Mouse (Mus musculus) testis, adult 10 weeks (tissue): Measurements from ENCODE around the gene Fcor. TPM values are rescaled to one million over a fixed set of nuclear protein-coding genes. Genes with fewer than 3 reads are reported as not detected.

Source experiments
- polyA plus RNA-seq: library from polyadenylated mRNA; stranded (reverse); fragments of 350-450 nt; fragmentation: Illumina TruSeq; extraction: RNeasy Lipid Tissue Mini Kit (QIAGEN cat#74804); gene quantifications from one replicate; pipeline ENCODE4 v1.2.3, GENCODE M21; 2014; ENCODE audit warnings: low read depth, low replicate concordance

The Fcor gene
- polyA plus RNA-seq, result not detected

DNA sequence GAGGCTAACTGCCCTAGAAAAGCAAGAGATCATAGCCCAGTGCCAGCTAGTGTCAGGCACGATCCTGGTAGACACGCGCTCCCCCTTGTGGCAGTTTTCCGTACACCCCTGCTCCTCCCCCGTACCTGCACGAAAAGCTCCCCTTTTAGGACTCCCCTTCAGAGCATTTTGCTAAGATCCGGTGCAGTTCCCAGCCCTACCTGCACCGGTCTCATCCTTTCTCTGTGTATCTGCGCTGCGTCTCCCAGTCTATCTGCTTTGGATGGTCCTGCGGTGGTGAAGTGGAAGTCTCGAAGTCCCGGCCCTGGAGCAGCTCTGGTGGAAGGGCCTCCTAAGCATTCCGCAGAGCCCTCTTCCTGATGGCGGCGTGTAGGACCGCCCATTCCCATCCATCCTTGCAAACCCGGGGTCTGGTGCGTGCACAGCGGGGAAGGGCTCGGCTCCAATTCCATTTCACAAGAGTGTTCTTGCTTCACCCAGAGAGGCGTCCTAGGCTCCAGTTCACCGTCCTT, at the start of gene Fcor:
Gene Fcor (minus strand): TSS at position 383 of the 512 bp plus-strand sequence.

DNA sequence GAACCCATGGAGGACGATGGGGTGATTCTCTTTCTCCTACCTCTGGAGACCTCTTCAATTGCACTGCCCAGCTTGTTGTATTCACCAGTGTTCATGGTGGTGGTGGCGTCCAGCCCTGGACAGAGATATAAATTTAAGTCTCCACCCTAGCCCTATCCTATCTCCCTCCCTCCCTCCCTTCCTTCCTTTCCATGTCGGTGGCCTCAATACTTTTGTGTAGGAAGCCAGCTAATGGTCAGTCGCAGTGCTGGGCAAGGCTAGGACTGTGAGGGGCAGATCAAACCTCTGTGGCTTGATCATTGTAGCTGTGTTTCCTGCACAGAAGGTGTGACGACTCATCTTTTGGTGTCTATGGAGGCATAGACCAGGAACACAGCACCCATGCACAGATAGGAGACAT, 48.4 kb upstream of the Fcor start, which contains the start of gene Clec4g:
Gene Clec4g (minus strand): TSS at position 101 of the 400 bp plus-strand sequence.

DNA sequence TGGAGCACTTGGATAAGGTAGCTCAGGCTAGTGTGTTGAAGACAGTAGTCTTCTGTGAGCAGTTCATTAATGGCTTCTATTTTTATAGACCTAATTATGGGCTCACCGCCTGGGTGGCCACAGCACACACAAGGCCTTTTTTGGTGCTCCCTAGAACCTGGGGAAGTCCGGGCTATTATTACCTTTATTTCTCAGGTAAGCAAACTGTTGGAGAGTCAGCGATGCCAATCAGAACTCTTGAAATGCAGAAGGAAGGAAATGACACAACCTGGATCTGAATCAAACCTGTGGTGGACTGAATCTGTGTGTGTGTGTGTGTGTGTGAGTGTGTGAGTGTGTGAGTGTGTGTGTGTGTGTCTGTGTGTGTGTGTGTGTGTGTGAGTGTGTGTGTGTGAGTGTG, 22.0 kb upstream of the Fcor start, which contains the start of gene Fcer2a:
Gene Fcer2a (minus strand): TSS at position 55 of the 400 bp plus-strand sequence.

DNA sequence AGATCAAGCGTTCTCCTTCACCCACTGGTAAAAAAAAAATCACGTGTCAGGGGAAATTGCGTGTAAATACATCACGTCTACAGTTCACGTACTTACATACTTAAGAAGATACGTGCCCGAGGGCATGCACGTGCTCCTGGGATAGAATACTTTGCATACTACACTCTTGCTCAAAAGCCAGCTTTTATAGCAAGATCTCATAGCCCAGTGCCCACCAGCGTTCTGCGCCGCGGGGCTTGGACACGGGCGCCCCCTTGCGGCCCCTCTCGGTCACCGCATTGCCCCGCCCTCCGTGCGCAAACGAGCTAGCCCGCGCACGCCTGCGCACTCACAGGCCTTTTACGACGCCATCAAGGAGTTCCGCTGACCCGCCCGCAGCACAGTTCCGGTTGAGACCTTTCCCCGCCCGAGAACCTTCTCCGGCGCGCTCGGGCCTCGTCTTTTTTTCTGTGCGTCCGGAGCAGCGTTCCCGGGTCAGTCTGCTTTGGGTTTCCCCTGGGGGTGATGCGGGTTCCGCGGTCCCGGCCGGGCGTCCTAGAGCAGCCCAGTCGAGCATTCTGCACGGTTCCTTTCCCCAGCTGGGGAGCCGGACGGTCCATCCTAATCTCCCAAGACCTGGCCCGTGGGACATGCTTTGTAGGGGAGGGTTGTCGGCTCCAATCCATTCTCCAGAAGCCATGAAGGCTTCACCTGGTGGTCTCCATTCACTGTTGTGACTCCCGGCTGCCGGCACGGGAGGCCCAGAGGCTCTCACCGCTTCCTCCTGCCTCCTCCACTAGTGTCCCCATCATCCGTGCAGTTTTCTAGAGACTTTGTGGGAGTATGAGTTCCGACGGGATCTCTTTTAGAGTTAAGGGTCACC, 4.2 kb upstream of the Fcor start, which contains the start of gene Trappc5:
Gene Trappc5 (plus strand): TSS at position 169 of the 862 bp plus-strand sequence.

DNA sequence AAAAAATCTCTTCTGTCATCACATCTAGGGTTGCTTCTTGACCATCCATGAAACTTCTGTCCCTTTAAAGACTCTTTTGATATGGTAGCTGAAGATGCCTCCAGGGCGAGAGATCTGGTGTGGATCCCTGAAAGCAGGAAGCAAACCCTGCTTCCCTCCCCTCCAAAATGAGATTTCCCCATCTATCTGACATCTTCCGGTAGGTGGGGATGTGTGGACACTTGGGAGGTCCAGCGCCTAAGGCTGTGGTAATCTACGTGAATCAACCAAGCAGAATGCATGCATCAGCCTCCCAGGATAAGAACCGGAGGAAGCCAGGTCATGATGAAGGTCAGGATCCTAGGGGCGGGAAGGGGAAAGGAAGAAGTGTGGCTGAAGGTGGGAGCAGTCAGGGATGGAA, 6.7 kb downstream of the Fcor start, which contains the start of gene Mcemp1:
Gene Mcemp1 (plus strand): TSS at position 248 of the 400 bp plus-strand sequence.

DNA sequence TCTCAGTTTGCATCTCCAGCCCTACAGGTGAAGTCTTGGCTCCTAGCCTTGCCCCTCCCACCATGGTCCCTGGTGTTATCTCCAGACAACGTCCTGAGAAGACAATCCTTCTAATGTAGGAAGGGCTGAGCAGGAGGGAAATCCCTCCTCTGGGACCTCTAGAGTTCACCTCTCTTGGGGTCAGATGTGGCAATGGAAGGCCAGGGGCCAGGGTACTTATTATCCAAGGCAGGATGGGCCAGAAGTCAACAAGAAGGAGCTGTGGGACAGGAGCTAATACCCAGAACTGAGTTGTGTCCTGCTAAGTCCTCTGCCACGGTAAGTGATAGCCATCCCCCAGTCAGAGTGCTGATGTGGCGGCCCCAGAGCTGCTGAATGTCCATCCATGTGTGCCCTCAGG, 16.6 kb downstream of the Fcor start, which contains the start of gene Retn:
Gene Retn (plus strand): TSS at position 245 of the 400 bp plus-strand sequence.

DNA sequence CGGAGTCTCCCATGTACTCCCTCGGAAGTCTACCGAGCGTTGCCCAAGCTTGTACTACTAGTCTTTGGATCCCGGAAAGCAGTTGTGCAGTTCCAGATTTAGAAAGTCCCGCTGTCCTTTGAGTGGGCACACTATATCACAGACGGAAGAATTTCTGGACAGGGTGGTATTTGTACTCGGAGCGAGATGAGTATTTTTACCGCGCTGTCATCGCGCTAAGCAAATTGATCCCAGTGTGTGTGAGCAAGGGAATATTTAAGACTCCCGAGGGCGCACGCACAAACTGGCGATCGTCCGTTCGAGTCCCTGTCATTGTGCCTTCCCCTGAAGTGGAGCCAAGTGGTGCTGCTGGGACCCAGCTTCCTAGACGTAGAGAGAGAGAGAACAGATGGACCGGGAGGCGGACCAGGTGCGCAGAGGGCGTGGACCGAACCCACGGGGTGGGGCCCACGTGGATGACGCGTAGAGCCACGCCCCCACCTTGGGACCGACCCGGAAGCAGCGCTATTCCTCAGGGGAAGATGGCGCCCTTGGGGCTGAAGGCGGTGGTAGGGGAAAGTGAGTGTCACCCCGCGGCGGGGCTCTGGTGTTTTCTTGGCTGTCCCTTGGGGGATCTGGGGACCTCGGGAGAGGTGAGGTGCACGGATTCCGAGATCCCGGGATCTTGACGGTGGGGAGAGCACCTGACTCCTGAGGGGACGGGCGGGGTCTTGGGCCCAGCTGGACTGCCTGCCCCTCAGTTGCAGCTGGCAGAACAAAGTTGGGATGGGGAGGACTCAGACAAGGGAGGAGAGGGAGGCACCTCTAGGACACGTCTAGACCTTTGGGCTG, 41.3 kb downstream of the Fcor start, which contains the start of gene Stxbp2:
Gene Stxbp2 (plus strand): TSS at position 309 of the 831 bp plus-strand sequence.

DNA sequence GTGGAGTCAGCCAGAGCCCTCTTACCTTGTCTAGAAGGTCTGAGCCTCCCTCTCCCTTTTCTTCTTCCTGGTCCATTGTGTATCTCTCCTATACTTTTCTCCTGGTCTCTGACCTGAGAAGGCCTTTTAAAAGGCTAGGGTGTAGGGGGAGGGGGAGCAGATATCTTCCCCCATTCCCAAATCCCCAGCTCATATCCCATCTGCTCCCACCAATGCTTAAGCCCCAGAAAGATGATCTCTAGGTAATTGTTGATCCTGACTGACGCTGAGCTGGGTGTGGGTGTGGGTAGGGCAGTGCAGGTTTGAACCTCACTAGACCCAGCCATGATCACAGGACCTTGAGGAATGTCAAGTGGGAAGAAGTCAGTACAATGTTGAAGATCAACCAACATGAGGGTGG, 46.7 kb downstream of the Fcor start, which contains the start of gene Pcp2:
Gene Pcp2 (minus strand): TSS at position 101 of the 400 bp plus-strand sequence.

DNA sequence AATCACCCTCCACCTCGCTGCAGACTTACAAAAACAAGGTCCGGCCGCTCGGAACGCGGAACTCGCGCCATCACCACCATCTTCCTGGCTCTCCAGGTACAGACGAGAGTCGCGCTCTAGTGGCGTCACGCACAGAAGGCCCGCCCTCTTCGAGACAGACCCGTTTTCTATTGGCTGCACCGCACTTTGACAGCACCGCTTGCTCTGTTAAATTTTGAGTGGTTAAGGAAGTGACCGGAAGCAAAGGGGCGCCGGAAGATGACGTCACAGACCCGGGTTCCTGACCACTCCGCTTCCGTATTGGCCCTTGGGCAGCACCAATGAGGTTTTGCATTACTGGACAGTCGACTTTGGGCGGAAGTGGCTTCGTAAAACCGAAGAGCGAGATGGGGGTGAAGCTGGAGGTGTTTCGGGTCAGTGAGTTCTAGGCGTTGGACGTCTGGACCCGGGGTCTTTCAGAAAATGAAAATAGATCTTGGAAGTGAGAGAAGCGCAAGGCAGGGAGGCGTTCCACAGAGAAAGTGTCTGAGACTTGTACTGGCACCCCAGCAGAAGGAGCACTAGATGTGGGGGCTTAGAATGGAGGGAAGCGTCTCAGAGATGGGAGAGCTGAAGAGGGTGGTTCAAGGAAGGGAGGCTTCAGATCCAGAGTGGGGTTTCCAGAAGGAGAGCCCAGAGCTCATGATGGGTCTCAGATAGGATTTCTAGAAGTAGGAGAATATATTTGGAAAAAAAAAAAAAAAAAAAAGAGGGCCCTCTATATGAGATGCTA, 50.8 kb downstream of the Fcor start, which contains the start of the genes Xab2 and Pet100:
Gene Xab2 (minus strand): TSS at position 118 of the 772 bp plus-strand sequence.
Gene Pet100 (plus strand): TSS at position 350 of the 772 bp plus-strand sequence.

Other genes with a start within 250 kb of the Fcor start
- 3.4 TPM for gene Pex11g, start 204.7 kb downstream of the Fcor start, polyA plus RNA-seq
- 29.3 TPM for gene Tex45, start 201.5 kb downstream of the Fcor start, polyA plus RNA-seq
- gene Zfp358, start 179.2 kb downstream of the Fcor start, polyA plus RNA-seq, result 0.27 TPM
- 6.4 TPM for gene Mcoln1, start 171.9 kb downstream of the Fcor start, polyA plus RNA-seq
- 1.8 TPM for gene Pnpla6, start 157.0 kb downstream of the Fcor start, polyA plus RNA-seq
- not detected for gene C330021F23Rik, start 104.4 kb downstream of the Fcor start, polyA plus RNA-seq
- gene Camsap3, start 85.1 kb downstream of the Fcor start, polyA plus RNA-seq, result 2.1 TPM
- 1.1 TPM for gene Xab2, start 51.0 kb downstream of the Fcor start, polyA plus RNA-seq
- 37.0 TPM for gene Pet100, start 50.8 kb downstream of the Fcor start, polyA plus RNA-seq
- gene Pcp2, start 46.8 kb downstream of the Fcor start, polyA plus RNA-seq, result not detected
- 20.9 TPM for gene Stxbp2, start 41.4 kb downstream of the Fcor start, polyA plus RNA-seq
- 1.1 TPM for gene Retn, start 16.6 kb downstream of the Fcor start, polyA plus RNA-seq
- gene Mcemp1, start 6.6 kb downstream of the Fcor start, polyA plus RNA-seq, result not detected
- 3.2 TPM for gene Trappc5, start 3.9 kb upstream of the Fcor start, polyA plus RNA-seq
- gene Fcer2a, start 21.8 kb upstream of the Fcor start, polyA plus RNA-seq, result 0.27 TPM
- gene Clec4g, start 48.3 kb upstream of the Fcor start, polyA plus RNA-seq, result 10.7 TPM
- gene Cd209a, start 76.6 kb upstream of the Fcor start, polyA plus RNA-seq, result 0.18 TPM
- gene Cd209e, start 181.9 kb upstream of the Fcor start, polyA plus RNA-seq, result not detected
- not detected for gene Cd209d, start 206.2 kb upstream of the Fcor start, polyA plus RNA-seq